Mouse (Mus musculus) forebrain, postnatal 0 days (tissue): ENCODE results near the gene Myef2. TPM values are rescaled to one million over a fixed set of nuclear protein-coding genes. Genes with fewer than 3 reads are reported as not detected.
"Not testable (repeated sequence)": the region's sequence is repeated elsewhere in the genome, so short reads cannot be mapped to it uniquely, and the experiment has no call there.

Experiments used
- ATAC-seq: fragments of 200-750 bp; cut with Nextera tagmentation; 2 replicates; pipeline ENCODE4 v1.8.0; 2017; ENCODE audit warnings: mild to moderate bottlenecking, moderate library complexity
- DNase-seq: peaks from one replicate; pipeline ENCODE4 v3.0.0-alpha.2; 2015
- H3K27ac ChIP-seq: fragments of 300-500 bp; sonication (generic); 2 replicates; pipeline ENCODE4 v1.5.1; 2014; ENCODE audit warnings: low read depth, mild to moderate bottlenecking, antibody characterized with exemption, low read length, moderate library complexity, mixed read lengths
- H3K27me3 ChIP-seq: fragments of 300-500 bp; sonication (generic); 2 replicates; pipeline ENCODE4 v1.6.1; 2014; ENCODE audit warnings: mild to moderate bottlenecking, low read length, mixed read lengths; ENCODE audit not compliant: insufficient read depth
- H3K36me3 ChIP-seq: fragments of 300-500 bp; sonication (generic); 2 replicates; pipeline ENCODE4 v1.6.1; 2014; ENCODE audit warnings: mild to moderate bottlenecking, moderate library complexity; ENCODE audit not compliant: insufficient read depth
- H3K4me1 ChIP-seq: fragments of 300-500 bp; sonication (generic); 2 replicates; pipeline ENCODE4 v1.6.1; 2014; ENCODE audit warnings: antibody characterized with exemption; ENCODE audit not compliant: insufficient read depth
- H3K4me2 ChIP-seq: fragments of 300-500 bp; sonication (generic); 2 replicates; pipeline ENCODE4 v1.6.1; 2014; ENCODE audit warnings: low read depth, mild to moderate bottlenecking, moderate library complexity
- H3K4me3 ChIP-seq: fragments of 300-500 bp; sonication (generic); 2 replicates; pipeline ENCODE4 v1.5.1; 2014; ENCODE audit warnings: low read depth, low read length, mixed read lengths
- H3K9ac ChIP-seq: fragments of 300-500 bp; sonication (generic); 2 replicates; pipeline ENCODE4 v1.6.1; 2014; ENCODE audit warnings: mild to moderate bottlenecking
- H3K9me3 ChIP-seq: fragments of 300-500 bp; sonication (generic); 2 replicates; pipeline ENCODE4 v1.6.1; 2016; ENCODE audit warnings: low read length
- CTCF ChIP-seq: sonication (generic); IDR thresholded peaks from 2 replicates; pipeline ENCODE4 v1.5.1; 2016; ENCODE audit warnings: antibody characterized with exemption, control low read depth, low read depth
- WGBS: fragments of 180-500 bp; shearing (Covaris S2); extraction: QIAGEN DNeasy Blood & Tissue Kit; methylation state at CpG from one replicate; pipeline ENCODE4 v1.1.7; 2014; 5-methylcytosine and 5-hydroxymethylcytosine counted together
- polyA plus RNA-seq: library from polyadenylated mRNA; unstranded; fragments of >200 nt; fragmentation: Nextera tagmentation; extraction: Ambion mirVana; gene quantifications from 2 replicates; pipeline ENCODE4 v1.2.1, GENCODE M21; 2015
- total RNA-seq: library from RNA; depleted of rRNA; stranded (reverse); fragments of >200 nt; gene quantifications from 2 replicates; pipeline ENCODE4 v1.2.3, GENCODE M21; 2014

The Myef2 gene
- total and polyA plus RNA-seq, 2 experiments from 2014 or later = 126 to 179 TPM

GRCm38 (mm10) chr2:125119381-125120110 lies 3.9 kb downstream of the Myef2 start:
- 58% methylated on average over 6 of the region's 6 CpGs for WGBS
- H3K9ac ChIP-seq = no peak overlapping the region
- H3K4me1 ChIP-seq = peaks cover 19% of the 10 kb centered on the region; the same call in 1 of the 2 replicates
- no peaks in the 10 kb centered on the region for H3K36me3 ChIP-seq
- TF ChIP-seq CTCF = no peak
- no peak overlapping the region for H3K4me3 ChIP-seq
- H3K27me3 ChIP-seq = no peaks in the 10 kb centered on the region
- DNase-seq (no peak), ATAC-seq (no peak)
- H3K9me3 ChIP-seq = no peaks in the 10 kb centered on the region
- no peak overlapping the region for H3K4me2 ChIP-seq
- H3K27ac ChIP-seq = no peak overlapping the region

GRCm38 (mm10) chr2:125106536-125106935 lies 16.9 kb downstream of the Myef2 start:
- WGBS = 65% methylated on average over 4 of the region's 4 CpGs
- H3K4me2 ChIP-seq, H3K9ac ChIP-seq, H3K27me3 ChIP-seq, H3K4me1 ChIP-seq, ATAC-seq, H3K9me3 ChIP-seq, H3K4me3 ChIP-seq, H3K27ac ChIP-seq, DNase-seq: not testable (repeated sequence)
- H3K36me3 ChIP-seq = peaks cover 24% of the 10 kb centered on the region

- not testable (repeated sequence) for H3K27me3 ChIP-seq, DNase-seq, H3K4me2 ChIP-seq, H3K9me3 ChIP-seq, H3K9ac ChIP-seq, H3K27ac ChIP-seq, ATAC-seq, H3K4me3 ChIP-seq, H3K4me1 ChIP-seq
- peaks cover 24% of the 10 kb centered on the region for H3K36me3 ChIP-seq
- WGBS = 96% methylated on average over 13 of the region's 13 CpGs
These were observed 19.0 kb downstream of the Myef2 start for GRCm38 (mm10) chr2:125104491-125104890.

GRCm38 (mm10) chr2:125092123-125092522 lies 31.3 kb downstream of the Myef2 start:
- H3K27me3 ChIP-seq, H3K9me3 ChIP-seq, DNase-seq, H3K4me1 ChIP-seq, ATAC-seq, H3K9ac ChIP-seq, H3K4me3 ChIP-seq, H3K4me2 ChIP-seq, H3K27ac ChIP-seq: not testable (repeated sequence)
- peaks cover 26% of the 10 kb centered on the region for H3K36me3 ChIP-seq
- WGBS = 79% methylated on average over 3 of the region's 3 CpGs

- Histone ChIP-seq H3K36me3 (peaks cover 24% of the 10 kb centered on the region), H3K9me3 (no peaks in the 10 kb centered on the region), H3K9ac (no peak overlapping the region), H3K4me2 (no peak overlapping the region), H3K27ac (no peak overlapping the region), H3K27me3 (no peaks in the 10 kb centered on the region), H3K4me1 (no peaks in the 10 kb centered on the region), H3K4me3 (no peak overlapping the region)
- no peak for TF ChIP-seq CTCF
- WGBS = 95% methylated on average over 7 of the region's 7 CpGs
- ATAC-seq = no peak
- no peak for DNase-seq
These were observed 34.7 kb downstream of the Myef2 start for GRCm38 (mm10) chr2:125088757-125089156.

- Histone ChIP-seq H3K36me3 (peaks cover 22% of the 10 kb centered on the region), H3K4me2 (no peak overlapping the region), H3K4me3 (no peak overlapping the region), H3K27ac (no peak overlapping the region), H3K9ac (no peak overlapping the region), H3K4me1 (no peaks in the 10 kb centered on the region), H3K9me3 (no peaks in the 10 kb centered on the region), H3K27me3 (no peaks in the 10 kb centered on the region)
- no peak for ATAC-seq
- no peak for DNase-seq
- 39% methylated on average over 1 of the region's 1 CpGs for WGBS
- TF ChIP-seq CTCF = no peak
These were observed 39.6 kb downstream of the Myef2 start for GRCm38 (mm10) chr2:125083879-125084278.

GRCm38 (mm10) chr2:125073056-125073780 lies 50.2 kb downstream of the Myef2 start:
- Histone ChIP-seq H3K9me3 (no peaks in the 10 kb centered on the region), H3K4me1 (no peaks in the 10 kb centered on the region), H3K9ac (no peak overlapping the region), H3K4me3 (no peak overlapping the region), H3K27me3 (no peaks in the 10 kb centered on the region), H3K36me3 (no peaks in the 10 kb centered on the region), H3K4me2 (no peak overlapping the region), H3K27ac (no peak overlapping the region)
- TF ChIP-seq CTCF = no peak
- ATAC-seq (no peak), DNase-seq (no peak)
- 86% methylated on average over 3 of the region's 3 CpGs for WGBS
